Mouse (Mus musculus) right cerebral cortex, postnatal 10 days (tissue): ENCODE data around the gene Bcorl1.

Experiments used
- DNase-seq, 2 experiments: peaks; one replicate each; pipeline ENCODE4 v3.0.0; 2021; ENCODE audit warnings: low spot score in 2 of 2

The Bcorl1 gene

GRCm38 (mm10) chrX:48341141-48341540 is at the start of gene Bcorl1:
Bcorl1 (plus strand) TSS chrX:48341358.
- DNase-seq = peak; percentile 30 to 33

- DNase-seq = no peak
These were observed 49.7 kb upstream of the Bcorl1 start for GRCm38 (mm10) chrX:48291413-48291812.

- DNase-seq = no peak
These were observed 35.8 kb upstream of the Bcorl1 start for GRCm38 (mm10) chrX:48305356-48305755.

- no peak for DNase-seq
These were observed 30.2 kb upstream of the Bcorl1 start for GRCm38 (mm10) chrX:48310706-48311517.

GRCm38 (mm10) chrX:48311727-48312126 is 29.4 kb upstream of the Bcorl1 start:
- no peak for DNase-seq

- peak; percentile 53 to 63 for DNase-seq
These were observed 26.6 kb upstream of the Bcorl1 start for GRCm38 (mm10) chrX:48314530-48315079.

GRCm38 (mm10) chrX:48317444-48317843 is 23.7 kb upstream of the Bcorl1 start:
- DNase-seq = no peak

GRCm38 (mm10) chrX:48318194-48318593 is 23.0 kb upstream of the Bcorl1 start:
- DNase-seq = no peak

GRCm38 (mm10) chrX:48340441-48341049 is 613 bp upstream of the Bcorl1 start:
- peak; percentile 15 to 23 for DNase-seq

- peak; percentile 30 to 50 for DNase-seq
These were observed 533 bp downstream of the Bcorl1 start for GRCm38 (mm10) chrX:48341621-48342161.

GRCm38 (mm10) chrX:48342731-48343130 is 1.6 kb downstream of the Bcorl1 start:
- peak in 1 of 2 experiments; percentile 20 for DNase-seq

GRCm38 (mm10) chrX:48343461-48343952 is 2.3 kb downstream of the Bcorl1 start:
- DNase-seq = peak; percentile 95 to 96

- peak; percentile 34 to 37 for DNase-seq
These were observed 2.9 kb downstream of the Bcorl1 start for GRCm38 (mm10) chrX:48343966-48344642.

GRCm38 (mm10) chrX:48344643-48345384 is 3.7 kb downstream of the Bcorl1 start:
- peak; percentile 29 to 39 for DNase-seq

GRCm38 (mm10) chrX:48345385-48345932 is 4.3 kb downstream of the Bcorl1 start:
- peak; percentile 22 to 32 for DNase-seq

- DNase-seq = no peak
These were observed 14.2 kb downstream of the Bcorl1 start for GRCm38 (mm10) chrX:48355346-48355745.

- DNase-seq = no peak
These were observed 24.8 kb downstream of the Bcorl1 start for GRCm38 (mm10) chrX:48365836-48366577.

GRCm38 (mm10) chrX:48367841-48368240 is 26.7 kb downstream of the Bcorl1 start:
- peak in 1 of 2 experiments; percentile 24 for DNase-seq

GRCm38 (mm10) chrX:48383643-48384042 is 42.5 kb downstream of the Bcorl1 start:
- peak; percentile 24 to 49 for DNase-seq

GRCm38 (mm10) chrX:48385927-48386326 is 44.8 kb downstream of the Bcorl1 start:
- no peak for DNase-seq
